Mouse (Mus musculus): ENCODE results near the gene Epn3. TPM values are rescaled to one million over a fixed set of nuclear protein-coding genes. Genes with fewer than 3 reads are reported as not detected.

Epn3 gene
- 22.0 TPM for polyA plus RNA-seq (2014; fragmentation: Illumina TruSeq; extraction: RNeasy Lipid Tissue Mini Kit (QIAGEN cat#74804); ENCODE audit: low read depth, low replicate concordance)

GRCm38 (mm10) chr11:94499661-94500152 is at the start of gene Epn3:
Gene Epn3 (minus strand): TSS chr11:94499974.

GRCm38 (mm10) chr11:94548888-94549690 is 49.3 kb upstream of the Epn3 start, which contains the start of gene Rsad1:
Gene Rsad1 (minus strand): TSS chr11:94549255.

GRCm38 (mm10) chr11:94521219-94521843 is 21.6 kb upstream of the Epn3 start, which contains the start of gene Mycbpap:
Gene Mycbpap (minus strand): TSS chr11:94521742.

GRCm38 (mm10) chr11:94486001-94486400 is 13.8 kb downstream of the Epn3 start, which contains the start of gene Spata20:
Gene Spata20 (minus strand): TSS chr11:94486179.

GRCm38 (mm10) chr11:94473707-94474543 is 25.8 kb downstream of the Epn3 start, which contains the start of gene Cacna1g:
Gene Cacna1g (minus strand): TSS chr11:94474198.

Other genes starting within 250 kb of the Epn3 start
- not detected for gene Gm21885, start 218.1 kb downstream of the Epn3 start, polyA plus RNA-seq (2014; fragmentation: Illumina TruSeq; extraction: RNeasy Lipid Tissue Mini Kit (QIAGEN cat#74804); ENCODE audit: low read depth, low replicate concordance)
- 70.5 TPM for gene Luc7l3, start 178.0 kb downstream of the Epn3 start, polyA plus RNA-seq (2014; fragmentation: Illumina TruSeq; extraction: RNeasy Lipid Tissue Mini Kit (QIAGEN cat#74804); ENCODE audit: low read depth, low replicate concordance)
- 316 TPM for gene Ankrd40, start 172.0 kb downstream of the Epn3 start, polyA plus RNA-seq (2014; fragmentation: Illumina TruSeq; extraction: RNeasy Lipid Tissue Mini Kit (QIAGEN cat#74804); ENCODE audit: low read depth, low replicate concordance)
- gene Abcc3, start 107.0 kb downstream of the Epn3 start, polyA plus RNA-seq (2014; fragmentation: Illumina TruSeq; extraction: RNeasy Lipid Tissue Mini Kit (QIAGEN cat#74804); ENCODE audit: low read depth, low replicate concordance) = 1.2 TPM
- gene Cacna1g, start 25.8 kb downstream of the Epn3 start, polyA plus RNA-seq (2014; fragmentation: Illumina TruSeq; extraction: RNeasy Lipid Tissue Mini Kit (QIAGEN cat#74804); ENCODE audit: low read depth, low replicate concordance) = 28.5 TPM
- gene Spata20, start 13.8 kb downstream of the Epn3 start, polyA plus RNA-seq (2014; fragmentation: Illumina TruSeq; extraction: RNeasy Lipid Tissue Mini Kit (QIAGEN cat#74804); ENCODE audit: low read depth, low replicate concordance) = 0.21 TPM
- 0.42 TPM for gene Mycbpap, start 21.8 kb upstream of the Epn3 start, polyA plus RNA-seq (2014; fragmentation: Illumina TruSeq; extraction: RNeasy Lipid Tissue Mini Kit (QIAGEN cat#74804); ENCODE audit: low read depth, low replicate concordance)
- 8.5 TPM for gene Rsad1, start 49.3 kb upstream of the Epn3 start, polyA plus RNA-seq (2014; fragmentation: Illumina TruSeq; extraction: RNeasy Lipid Tissue Mini Kit (QIAGEN cat#74804); ENCODE audit: low read depth, low replicate concordance)
- gene Chad, start 65.1 kb upstream of the Epn3 start, polyA plus RNA-seq (2014; fragmentation: Illumina TruSeq; extraction: RNeasy Lipid Tissue Mini Kit (QIAGEN cat#74804); ENCODE audit: low read depth, low replicate concordance) = 3.3 TPM
- gene Acsf2, start 101.9 kb upstream of the Epn3 start, polyA plus RNA-seq (2014; fragmentation: Illumina TruSeq; extraction: RNeasy Lipid Tissue Mini Kit (QIAGEN cat#74804); ENCODE audit: low read depth, low replicate concordance) = 24.4 TPM
- 32.7 TPM for gene Lrrc59, start 129.8 kb upstream of the Epn3 start, polyA plus RNA-seq (2014; fragmentation: Illumina TruSeq; extraction: RNeasy Lipid Tissue Mini Kit (QIAGEN cat#74804); ENCODE audit: low read depth, low replicate concordance)
- 77.7 TPM for gene Mrpl27, start 153.8 kb upstream of the Epn3 start, polyA plus RNA-seq (2014; fragmentation: Illumina TruSeq; extraction: RNeasy Lipid Tissue Mini Kit (QIAGEN cat#74804); ENCODE audit: low read depth, low replicate concordance)
- gene Eme1, start 154.0 kb upstream of the Epn3 start, polyA plus RNA-seq (2014; fragmentation: Illumina TruSeq; extraction: RNeasy Lipid Tissue Mini Kit (QIAGEN cat#74804); ENCODE audit: low read depth, low replicate concordance) = not detected
- gene Xylt2, start 177.5 kb upstream of the Epn3 start, polyA plus RNA-seq (2014; fragmentation: Illumina TruSeq; extraction: RNeasy Lipid Tissue Mini Kit (QIAGEN cat#74804); ENCODE audit: low read depth, low replicate concordance) = 8.4 TPM
- not detected for gene Gm11541, start 204.5 kb upstream of the Epn3 start, polyA plus RNA-seq (2014; fragmentation: Illumina TruSeq; extraction: RNeasy Lipid Tissue Mini Kit (QIAGEN cat#74804); ENCODE audit: low read depth, low replicate concordance)
- not detected for gene Cdc34b, start 241.8 kb upstream of the Epn3 start, polyA plus RNA-seq (2014; fragmentation: Illumina TruSeq; extraction: RNeasy Lipid Tissue Mini Kit (QIAGEN cat#74804); ENCODE audit: low read depth, low replicate concordance)

Measured in heart, adult 10 weeks (tissue).